Mouse (Mus musculus) intestine, postnatal 0 days (tissue): Measurements from ENCODE around the gene Pfkfb2. TPM values are rescaled to one million over a fixed set of nuclear protein-coding genes. Genes with fewer than 3 reads are reported as not detected.

Source experiments
- ATAC-seq: fragments of 200-750 bp; cut with Nextera tagmentation; 2 replicates; pipeline ENCODE4 v1.8.0; 2017; ENCODE audit warnings: mild to moderate bottlenecking, moderate TSS enrichment, moderate library complexity
- H3K27ac ChIP-seq: fragments of 300-500 bp; sonication (generic); 2 replicates; pipeline ENCODE4 v1.5.1; 2014; ENCODE audit warnings: mild to moderate bottlenecking, low read depth, low read length, moderate library complexity
- H3K27me3 ChIP-seq: fragments of 300-500 bp; sonication (generic); replicated peaks from 2 replicates; pipeline ENCODE4 v1.6.1; 2014; ENCODE audit warnings: low read length, mixed read lengths; ENCODE audit not compliant: control insufficient read depth, insufficient read depth
- H3K36me3 ChIP-seq: fragments of 300-500 bp; sonication (generic); 2 replicates; pipeline ENCODE4 v1.6.1; 2014; ENCODE audit warnings: mild to moderate bottlenecking, moderate library complexity; ENCODE audit not compliant: control insufficient read depth, insufficient read depth
- H3K4me1 ChIP-seq: fragments of 300-500 bp; sonication (generic); replicated peaks from 2 replicates; pipeline ENCODE4 v1.6.1; 2014; ENCODE audit warnings: antibody characterized with exemption, low read length, mixed read lengths; ENCODE audit not compliant: control insufficient read depth, insufficient read depth
- H3K4me2 ChIP-seq: fragments of 300-500 bp; sonication (generic); replicated peaks from 2 replicates; pipeline ENCODE4 v1.6.1; 2014; ENCODE audit warnings: low read depth, mild to moderate bottlenecking, moderate library complexity
- H3K4me3 ChIP-seq: fragments of 300-500 bp; sonication (generic); 2 replicates; pipeline ENCODE4 v1.5.1; 2014; ENCODE audit warnings: low read depth, low read length
- H3K9ac ChIP-seq: fragments of 300-500 bp; sonication (generic); 2 replicates; pipeline ENCODE4 v1.6.1; 2014; ENCODE audit warnings: mild to moderate bottlenecking, low read depth, low read length
- H3K9me3 ChIP-seq: fragments of 300-500 bp; sonication (generic); 2 replicates; pipeline ENCODE4 v1.6.1; 2016; ENCODE audit warnings: mixed run types; ENCODE audit not compliant: control insufficient read depth
- CTCF ChIP-seq: sonication (generic); IDR thresholded peaks from 2 replicates; pipeline ENCODE4 v1.5.1; 2016; ENCODE audit warnings: low read depth, mild to moderate bottlenecking, control low read depth, antibody characterized with exemption, moderate library complexity
- WGBS: fragments of 180-500 bp; shearing (Covaris S2); extraction: QIAGEN DNeasy Blood & Tissue Kit; methylation state at CpG from one replicate; pipeline ENCODE4 v1.1.7; 2014; 5-methylcytosine and 5-hydroxymethylcytosine counted together
- polyA plus RNA-seq: library from polyadenylated mRNA; unstranded; fragments of >200 nt; fragmentation: Nextera tagmentation; extraction: Ambion mirVana; gene quantifications from 2 replicates; pipeline ENCODE4 v1.2.1, GENCODE M21; 2015

Gene Pfkfb2
- polyA plus RNA-seq, 1 experiment from 2014 or later, result 6.1 TPM

GRCm38 (mm10) chr1:130769925-130770324 is 40.9 kb upstream of the Pfkfb2 start:
- no peak for ATAC-seq
- H3K4me3 ChIP-seq, result no peak overlapping the region

GRCm38 (mm10) chr1:130767066-130767465 is 38.0 kb upstream of the Pfkfb2 start:
- Histone ChIP-seq H3K27me3 (no peaks in the 10 kb centered on the region), H3K4me2 (no peak overlapping the region), H3K9me3 (no peaks in the 10 kb centered on the region), H3K4me1 (no peaks in the 10 kb centered on the region), H3K9ac (no peak overlapping the region), H3K4me3 (no peak overlapping the region), H3K36me3 (no peaks in the 10 kb centered on the region), H3K27ac (no peak overlapping the region)
- no peak for ATAC-seq
- WGBS, result 79% methylated on average over 5 of the region's 5 CpGs
- no peak for TF ChIP-seq CTCF

More at GRCm38 (mm10) chr1:130769925-130770324, 40.9 kb upstream of the Pfkfb2 start:
- no peak overlapping the region for H3K4me2 ChIP-seq
- no peaks in the 10 kb centered on the region for H3K27me3 ChIP-seq
- no peak for TF ChIP-seq CTCF
- H3K4me1 ChIP-seq, result no peaks in the 10 kb centered on the region
- no peak overlapping the region for H3K27ac ChIP-seq
- H3K9ac ChIP-seq, result no peak overlapping the region
- no peaks in the 10 kb centered on the region for H3K9me3 ChIP-seq
- WGBS, result 88% methylated on average over 2 of the region's 2 CpGs
- H3K36me3 ChIP-seq, result no peaks in the 10 kb centered on the region

DNA sequence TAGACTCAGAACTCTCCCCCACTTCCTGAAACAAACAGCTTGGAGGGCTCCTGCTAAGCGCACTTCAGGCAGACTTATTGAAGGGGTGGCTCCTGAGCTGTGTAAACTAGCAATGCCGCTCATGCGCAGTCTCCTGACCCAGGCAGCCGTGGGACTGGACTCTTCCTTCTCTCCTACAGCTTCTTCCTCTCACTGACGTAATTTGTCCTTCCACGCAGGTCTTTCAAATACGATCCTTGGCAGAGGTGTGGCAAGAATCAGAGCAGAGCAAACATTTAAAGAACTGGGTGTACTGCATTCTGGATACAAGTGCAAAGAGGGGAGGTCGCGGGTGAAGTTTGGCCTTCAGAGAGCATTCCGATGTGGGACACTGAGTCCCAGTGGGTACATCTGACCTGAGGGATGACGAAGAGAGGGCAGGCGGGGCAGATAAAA is 35.0 kb upstream of the Pfkfb2 start:
- H3K9ac ChIP-seq, result no peak overlapping the region
- WGBS, result 32% methylated on average over 12 of the region's 12 CpGs
- H3K4me2 ChIP-seq, result peak overlapping the region; percentile 43
- H3K27ac ChIP-seq, result peak overlapping the region; percentile 46; the same call in 1 of the 2 replicates
- H3K27me3 ChIP-seq, result no peaks in the 10 kb centered on the region
- H3K4me1 ChIP-seq, result no peaks in the 10 kb centered on the region
- no peaks in the 10 kb centered on the region for H3K9me3 ChIP-seq
- peak; percentile 92 for ATAC-seq
- H3K36me3 ChIP-seq, result no peaks in the 10 kb centered on the region
- H3K4me3 ChIP-seq, result no peak overlapping the region
- TF ChIP-seq CTCF, result no peak

- H3K27ac ChIP-seq, result no peak overlapping the region
- H3K4me1 ChIP-seq, result no peaks in the 10 kb centered on the region
- H3K9me3 ChIP-seq, result no peaks in the 10 kb centered on the region
- TF ChIP-seq CTCF, result no peak
- no peak overlapping the region for H3K4me3 ChIP-seq
- no peaks in the 10 kb centered on the region for H3K36me3 ChIP-seq
- no peak for ATAC-seq
- H3K9ac ChIP-seq, result no peak overlapping the region
- H3K4me2 ChIP-seq, result no peak overlapping the region
- H3K27me3 ChIP-seq, result no peaks in the 10 kb centered on the region
- 52% methylated on average over 3 of the region's 3 CpGs for WGBS
Observed at GRCm38 (mm10) chr1:130762045-130762760, 33.1 kb upstream of the Pfkfb2 start.

GRCm38 (mm10) chr1:130761597-130761996 is 32.5 kb upstream of the Pfkfb2 start:
- no peak for TF ChIP-seq CTCF
- Histone ChIP-seq H3K4me2 (no peak overlapping the region), H3K9ac (no peak overlapping the region), H3K9me3 (no peaks in the 10 kb centered on the region), H3K27me3 (no peaks in the 10 kb centered on the region), H3K4me1 (no peaks in the 10 kb centered on the region), H3K4me3 (no peak overlapping the region), H3K27ac (no peak overlapping the region), H3K36me3 (no peaks in the 10 kb centered on the region)
- WGBS, result 32% methylated on average over 1 of the region's 1 CpGs
- peak; percentile 52 for ATAC-seq

DNA sequence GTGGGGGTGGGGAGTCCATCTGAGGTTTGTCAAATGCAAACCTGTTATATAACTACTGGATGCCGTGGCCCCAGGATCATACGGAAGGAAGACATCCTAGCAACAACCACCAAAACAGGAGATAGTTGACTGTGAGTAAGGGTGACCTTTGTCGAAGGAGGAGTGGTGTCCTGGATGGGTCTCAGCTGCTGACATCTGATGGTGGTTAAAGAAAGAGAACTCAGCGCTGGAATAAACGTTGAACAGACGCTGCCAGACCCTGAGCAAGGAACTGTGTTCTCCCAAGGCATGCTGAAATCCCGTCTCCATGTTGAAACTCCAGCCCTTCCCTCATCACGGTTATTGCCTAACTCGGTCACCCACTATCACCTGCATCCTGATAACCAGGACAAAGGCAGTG is 30.6 kb upstream of the Pfkfb2 start:
- ATAC-seq, result no peak
- 32% methylated on average over 9 of the region's 9 CpGs for WGBS
- Histone ChIP-seq H3K27ac (no peak overlapping the region), H3K4me3 (no peak overlapping the region), H3K4me2 (no peak overlapping the region), H3K9ac (no peak overlapping the region), H3K36me3 (no peaks in the 10 kb centered on the region), H3K27me3 (no peaks in the 10 kb centered on the region), H3K4me1 (no peaks in the 10 kb centered on the region), H3K9me3 (no peaks in the 10 kb centered on the region)
- no peak for TF ChIP-seq CTCF
